In the genomic region with DNA sequence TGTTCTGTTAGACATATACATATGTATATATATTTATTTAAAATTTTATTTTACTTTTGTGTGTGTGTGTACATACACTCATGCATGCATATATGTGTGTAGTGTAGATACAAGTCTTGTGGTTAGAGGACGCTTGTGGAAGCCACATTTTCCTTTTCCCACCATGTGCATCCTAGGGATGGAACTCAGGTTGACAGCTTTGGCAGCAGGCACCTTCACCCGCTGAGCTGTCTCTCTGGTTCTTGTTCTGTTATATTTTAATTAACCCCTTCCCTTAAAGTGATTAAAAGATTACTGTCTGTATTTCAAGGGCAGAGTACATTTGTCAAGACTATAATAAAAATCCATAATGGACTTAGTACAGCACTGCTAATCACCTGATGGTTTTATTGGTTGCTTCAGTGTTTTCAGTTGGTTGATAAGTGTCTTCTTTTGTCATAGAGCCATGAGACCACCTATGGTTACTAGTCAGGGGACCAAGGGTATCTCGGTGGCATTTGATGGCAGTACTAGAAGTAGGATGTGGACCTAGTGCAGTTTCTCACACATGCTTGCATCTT, we compare ENCODE assay signal across 13 mouse cellular contexts.
"Had no signal": no experiment of that assay in that cellular context is flagged by ENCODE, and none has a peak within 500 bp of the region (broad histone marks: within the 10 kb centered on the region; RNA-seq: fewer than 3 reads in every experiment).

No protein-coding gene starts in this region.

- DNase-seq: lung, adult 18-20 months; lung, embryonic 14.5 days; lung, postnatal 10 days; lung, postnatal 4 days; right cerebral cortex, postnatal 14 days; spleen, adult 18-20 months; thymus, adult 18-20 months; thymus, postnatal 14 days; thymus, postnatal 36 days had no signal

- H3K4me3 ChIP-seq: midbrain, embryonic 13.5 days; midbrain, embryonic 15.5 days; neural tube, embryonic 12.5 days had no signal

- H3K27ac ChIP-seq: midbrain, embryonic 13.5 days; midbrain, embryonic 15.5 days; neural tube, embryonic 12.5 days had no signal

- H3K9ac ChIP-seq: lung, embryonic 14.5 days; midbrain, embryonic 13.5 days; midbrain, embryonic 15.5 days; neural tube, embryonic 12.5 days had no signal

- H3K9me3 ChIP-seq: midbrain, embryonic 13.5 days; midbrain, embryonic 15.5 days; neural tube, embryonic 12.5 days had no signal

- H3K4me2 ChIP-seq: lung, embryonic 14.5 days; midbrain, embryonic 11.5 days; midbrain, embryonic 13.5 days; midbrain, embryonic 15.5 days; neural tube, embryonic 12.5 days had no signal

- ATAC-seq: midbrain, embryonic 13.5 days; midbrain, embryonic 15.5 days had no signal

- H3K36me3 ChIP-seq: midbrain, embryonic 13.5 days; midbrain, embryonic 15.5 days; neural tube, embryonic 12.5 days had no signal

- H3K27me3 ChIP-seq: midbrain, embryonic 13.5 days; midbrain, embryonic 15.5 days; neural tube, embryonic 12.5 days had no signal
